Mouse (Mus musculus) liver, postnatal 0 days (tissue): ENCODE data around the gene Mbd3. TPM values are rescaled to one million over a fixed set of nuclear protein-coding genes. Genes with fewer than 3 reads are reported as not detected.

Experiments
- ATAC-seq: fragments of 200-750 bp; cut with Nextera tagmentation; 2 replicates; pipeline ENCODE4 v1.8.0; 2017; ENCODE audit warnings: mild to moderate bottlenecking, moderate library complexity
- DNase-seq: peaks from one replicate; pipeline ENCODE4 v3.0.0-alpha.2; 2016
- H3K27ac ChIP-seq: fragments of 300-500 bp; sonication (generic); 2 replicates; pipeline ENCODE4 v1.5.1; 2014; ENCODE audit warnings: antibody characterized with exemption, moderate library complexity, mild to moderate bottlenecking, low read depth
- H3K27me3 ChIP-seq: fragments of 300-500 bp; sonication (generic); 2 replicates; pipeline ENCODE4 v1.6.1; 2014; ENCODE audit warnings: low read length, control low read depth, mixed read lengths; ENCODE audit not compliant: insufficient read depth
- H3K36me3 ChIP-seq: fragments of 300-500 bp; sonication (generic); replicated peaks from 2 replicates; pipeline ENCODE4 v1.6.1; 2014; ENCODE audit warnings: mild to moderate bottlenecking, control low read depth, low read length, moderate library complexity, mixed read lengths; ENCODE audit not compliant: insufficient read depth
- H3K4me1 ChIP-seq: fragments of 300-500 bp; sonication (generic); 2 replicates; pipeline ENCODE4 v1.6.1; 2014; ENCODE audit warnings: antibody characterized with exemption, mild to moderate bottlenecking, control low read depth; ENCODE audit not compliant: insufficient read depth
- H3K4me2 ChIP-seq: fragments of 300-500 bp; sonication (generic); 2 replicates; pipeline ENCODE4 v1.6.1; 2014; ENCODE audit warnings: low read depth, mild to moderate bottlenecking, low read length, moderate library complexity, mixed read lengths
- H3K4me3 ChIP-seq: fragments of 300-500 bp; sonication (generic); 2 replicates; pipeline ENCODE4 v1.5.1; 2014; ENCODE audit warnings: low read depth, low read length
- H3K9ac ChIP-seq: fragments of 300-500 bp; sonication (generic); replicated peaks from 2 replicates; pipeline ENCODE4 v1.6.1; 2014; ENCODE audit warnings: mild to moderate bottlenecking, moderate library complexity
- H3K9me3 ChIP-seq: fragments of 300-500 bp; sonication (generic); 2 replicates; pipeline ENCODE4 v1.6.1; 2016; ENCODE audit warnings: mild to moderate bottlenecking, control low read depth, low read length, mixed read lengths
- CTCF ChIP-seq: sonication (generic); IDR thresholded peaks from 2 replicates; pipeline ENCODE4 v1.5.1; 2016; ENCODE audit warnings: antibody characterized with exemption, low read depth
- EP300 ChIP-seq: IDR thresholded peaks from 2 replicates; pipeline ENCODE4 v1.6.1; 2016; ENCODE audit warnings: antibody characterized with exemption, low read depth, mild to moderate bottlenecking
- WGBS: fragments of 180-500 bp; shearing (Covaris S2); extraction: QIAGEN DNeasy Blood & Tissue Kit; methylation state at CpG from one replicate; pipeline ENCODE4 v1.1.7; 2014; ENCODE audit not compliant: insufficient replicate concordance; 5-methylcytosine and 5-hydroxymethylcytosine counted together
- polyA plus RNA-seq: library from polyadenylated mRNA; unstranded; fragments of >200 nt; fragmentation: Nextera tagmentation; extraction: Ambion mirVana; gene quantifications from 2 replicates; pipeline ENCODE4 v1.2.1, GENCODE M21; 2015

Mbd3 gene
- polyA plus RNA-seq, 1 experiment from 2014 or later, result 33.4 TPM

DNA sequence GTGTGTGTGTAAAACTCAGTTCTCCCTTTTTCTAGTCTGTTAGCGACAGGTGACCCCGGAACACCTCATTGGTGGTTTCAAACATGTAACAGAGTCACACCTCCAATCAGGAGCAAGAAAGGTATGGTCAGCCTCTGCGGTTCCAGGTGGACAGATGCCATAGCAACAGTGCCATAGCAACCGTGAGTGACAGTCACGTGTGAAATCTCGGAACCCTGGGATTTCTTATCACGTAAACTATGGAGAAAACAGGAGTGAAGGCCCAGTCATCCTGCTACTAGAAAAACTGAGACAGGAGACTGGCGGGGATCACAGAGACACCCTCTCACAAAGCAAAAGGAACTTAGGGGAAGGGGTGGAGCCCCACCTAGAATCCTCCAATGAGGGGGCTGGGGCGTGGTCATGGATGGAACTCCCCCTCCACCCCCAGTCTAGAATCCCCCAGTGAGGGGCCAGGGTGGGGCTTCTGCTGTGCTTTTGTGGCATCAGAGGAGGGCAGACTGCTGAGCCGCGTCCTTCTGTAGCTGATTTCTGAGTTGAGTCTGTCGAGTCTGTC is 27.9 kb downstream of the Mbd3 start:
- no peak overlapping the region for H3K4me3 ChIP-seq
- H3K27me3 ChIP-seq, result peaks cover 7% of the 10 kb centered on the region; the same call in 1 of the 2 replicates
- WGBS, result 7% methylated on average over 12 of the region's 12 CpGs
- no peaks in the 10 kb centered on the region for H3K36me3 ChIP-seq
- ATAC-seq (peak; percentile 42; the same call in 1 of the 2 replicates), DNase-seq (no peak)
- H3K4me1 ChIP-seq, result no peaks in the 10 kb centered on the region; the same call in 1 of the 2 replicates
- 0 out of 2 replicates have a peak overlapping the region, but pooled peaks have one; percentile 4 for H3K4me2 ChIP-seq
- H3K9me3 ChIP-seq, result no peaks in the 10 kb centered on the region
- H3K9ac ChIP-seq, result no peak overlapping the region
- TF ChIP-seq CTCF, result no peak
- TF ChIP-seq EP300, result no peak
- H3K27ac ChIP-seq, result no peak overlapping the region

DNA sequence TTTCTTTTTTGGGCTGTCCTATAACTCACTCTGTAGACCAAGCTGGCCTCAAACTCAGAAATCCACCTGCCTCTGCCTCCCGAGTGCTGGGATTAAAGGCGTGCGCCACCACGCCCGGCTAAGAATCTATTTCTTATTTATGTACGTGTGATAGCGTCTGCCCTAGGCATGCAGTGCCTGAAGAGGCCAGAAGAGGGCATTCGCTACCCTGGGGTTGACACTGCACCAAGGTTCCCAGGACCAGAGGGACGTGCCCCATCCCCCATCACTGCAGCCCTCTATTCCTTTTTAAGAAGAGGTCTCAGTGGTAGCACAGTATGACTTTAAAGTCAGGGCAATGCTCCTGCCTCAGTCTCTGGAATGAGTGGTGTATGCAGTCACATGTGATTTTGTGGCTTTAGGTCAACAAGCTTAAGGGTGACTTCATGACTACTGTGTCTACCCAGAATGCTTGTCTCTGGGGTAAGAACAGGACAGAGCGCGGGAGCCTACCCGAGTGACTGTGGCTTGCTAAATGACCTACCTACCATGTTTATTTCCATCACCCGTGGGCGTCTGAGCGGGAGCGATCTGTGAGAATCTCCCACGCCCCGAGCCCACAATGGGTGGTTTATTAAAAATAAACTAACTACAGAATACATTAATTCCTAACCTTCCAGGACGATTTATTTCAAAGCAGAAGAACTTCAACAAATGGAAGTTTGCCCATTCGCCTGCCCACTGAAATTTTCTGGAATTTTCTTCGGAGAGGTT is 29.2 kb downstream of the Mbd3 start:
- H3K27ac ChIP-seq, result no peak overlapping the region
- peaks cover 7% of the 10 kb centered on the region; the same call in 1 of the 2 replicates for H3K27me3 ChIP-seq

DNA sequence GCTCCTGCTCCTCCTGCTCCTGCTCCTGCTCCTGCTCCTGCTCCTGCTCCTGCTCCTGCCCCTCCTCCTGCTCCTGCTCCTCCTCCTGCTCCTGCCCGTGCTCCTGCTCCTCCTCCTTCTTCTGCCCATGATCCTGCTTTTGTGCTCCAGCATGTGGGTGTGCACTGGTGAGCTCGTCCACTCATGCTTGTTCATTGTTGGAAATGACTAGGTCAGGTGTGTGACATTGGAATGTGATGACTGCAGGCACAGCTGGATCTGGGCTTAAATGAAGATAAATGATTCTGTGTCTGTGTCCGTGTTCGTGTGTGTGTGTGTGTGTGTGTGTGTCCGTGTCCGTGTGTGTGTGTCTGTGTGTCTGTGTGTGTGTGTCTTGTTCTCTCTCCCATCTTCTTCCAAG is 31.0 kb downstream of the Mbd3 start:
- WGBS, result 81% methylated on average over 6 of the region's 6 CpGs
- Histone ChIP-seq H3K9me3 (no peaks in the 10 kb centered on the region), H3K36me3 (no peaks in the 10 kb centered on the region), H3K27me3 (peaks cover 19% of the 10 kb centered on the region), H3K9ac (no peak overlapping the region), H3K4me3 (no peak overlapping the region), H3K27ac (no peak overlapping the region), H3K4me2 (no peak overlapping the region), H3K4me1 (no peaks in the 10 kb centered on the region; the same call in 1 of the 2 replicates)
- TF ChIP-seq EP300 (no peak), CTCF (no peak)
- DNase-seq (no peak), ATAC-seq (no peak)

More for the DNA sequence above, 29.2 kb downstream of the Mbd3 start:
- H3K4me3 ChIP-seq, result no peak overlapping the region
- H3K4me1 ChIP-seq, result no peaks in the 10 kb centered on the region; the same call in 1 of the 2 replicates
- H3K9ac ChIP-seq, result no peak overlapping the region
- no peaks in the 10 kb centered on the region for H3K36me3 ChIP-seq
- no peak for ATAC-seq
- WGBS, result 70% methylated on average over 21 of the region's 21 CpGs
- H3K4me2 ChIP-seq, result no peak overlapping the region
- DNase-seq, result no peak
- H3K9me3 ChIP-seq, result no peaks in the 10 kb centered on the region
- TF ChIP-seq EP300 (no peak), CTCF (peak; percentile 55)

DNA sequence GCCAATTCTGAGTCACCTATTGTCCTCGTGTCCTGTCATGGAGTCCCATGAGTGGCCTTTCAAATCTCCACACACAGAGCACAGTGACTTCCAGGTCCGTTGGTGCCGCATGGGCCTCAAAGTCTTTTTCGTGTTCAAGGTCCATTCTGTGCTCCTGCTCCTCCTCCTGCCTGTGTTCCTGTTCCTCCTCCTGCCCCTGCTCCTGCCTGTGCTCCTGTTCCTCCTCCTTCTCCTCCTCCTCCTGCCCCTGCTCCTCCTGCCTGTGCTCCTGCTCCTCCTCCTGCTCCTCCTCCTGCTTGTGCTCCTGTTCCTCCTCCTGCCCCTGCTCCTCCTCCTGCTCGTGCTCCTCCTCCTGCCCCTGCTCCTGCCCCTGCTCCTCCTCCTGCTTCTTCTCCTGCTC is 31.4 kb downstream of the Mbd3 start:
- ATAC-seq (no peak), DNase-seq (no peak)
- Histone ChIP-seq H3K27ac (no peak overlapping the region), H3K27me3 (peaks cover 20% of the 10 kb centered on the region), H3K36me3 (no peaks in the 10 kb centered on the region), H3K4me2 (no peak overlapping the region), H3K9ac (no peak overlapping the region), H3K4me1 (no peaks in the 10 kb centered on the region; the same call in 1 of the 2 replicates), H3K4me3 (no peak overlapping the region), H3K9me3 (no peaks in the 10 kb centered on the region)
- WGBS, result 56% methylated on average over 5 of the region's 5 CpGs
- TF ChIP-seq EP300 (no peak), CTCF (no peak)

DNA sequence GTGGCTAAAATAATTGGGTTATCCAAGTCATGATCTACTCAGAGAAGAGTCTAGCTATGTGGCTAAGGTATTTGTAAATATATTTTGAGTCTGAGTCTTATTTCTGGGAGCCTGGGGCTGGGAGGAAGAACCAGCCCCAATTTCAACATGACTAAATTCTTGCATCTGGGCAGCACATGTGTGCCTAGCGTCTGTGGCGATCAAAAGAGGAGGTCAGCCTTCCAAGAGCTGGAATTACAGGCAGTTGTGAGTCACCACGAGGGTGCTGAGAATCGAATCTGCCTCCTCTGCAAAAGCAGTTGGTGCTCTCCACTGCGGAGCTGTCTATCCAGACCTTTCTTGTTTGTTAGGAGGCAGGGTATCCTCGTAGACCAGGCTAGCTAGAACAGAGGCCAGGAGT is 33.6 kb downstream of the Mbd3 start:
- Histone ChIP-seq H3K36me3 (no peaks in the 10 kb centered on the region), H3K9me3 (no peaks in the 10 kb centered on the region), H3K27ac (no peak overlapping the region), H3K27me3 (peaks cover 16% of the 10 kb centered on the region; the same call in 1 of the 2 replicates), H3K4me3 (no peak overlapping the region), H3K4me2 (no peak overlapping the region), H3K4me1 (no peaks in the 10 kb centered on the region), H3K9ac (no peak overlapping the region)
- no peak for TF ChIP-seq EP300
- TF ChIP-seq CTCF, result no peak
- 60% methylated on average over 6 of the region's 6 CpGs for WGBS
- no peak for ATAC-seq
- DNase-seq, result no peak

DNA sequence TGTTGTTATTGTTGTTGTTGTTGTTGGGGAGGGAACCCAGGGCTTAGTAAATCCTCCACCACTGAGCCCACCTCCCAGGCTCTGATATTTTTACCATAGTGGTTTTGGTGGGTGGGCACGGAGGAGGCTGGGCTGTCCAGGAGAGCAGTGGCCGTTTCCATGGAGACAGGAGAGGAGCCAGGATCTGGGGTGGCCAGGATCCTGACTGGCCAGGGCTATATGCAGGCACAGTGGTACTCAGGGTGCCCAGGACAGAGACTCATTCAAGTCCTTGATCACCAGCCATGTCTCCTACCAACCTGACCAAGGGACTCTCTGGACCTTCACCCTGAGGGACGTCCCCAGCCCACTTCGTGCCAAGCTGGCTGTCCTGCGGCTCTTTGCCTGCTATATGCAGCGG is 35.6 kb downstream of the Mbd3 start:
- H3K27ac ChIP-seq, result no peak overlapping the region
- no peaks in the 10 kb centered on the region for H3K4me1 ChIP-seq
- H3K9ac ChIP-seq, result no peak overlapping the region
- TF ChIP-seq CTCF (no peak), EP300 (no peak)
- WGBS, result 52% methylated on average over 6 of the region's 6 CpGs
- no peaks in the 10 kb centered on the region for H3K36me3 ChIP-seq
- ATAC-seq (no peak), DNase-seq (no peak)
- peaks cover 29% of the 10 kb centered on the region; the same call in 1 of the 2 replicates for H3K27me3 ChIP-seq
- no peak overlapping the region for H3K4me3 ChIP-seq
- H3K4me2 ChIP-seq, result no peak overlapping the region
- no peaks in the 10 kb centered on the region for H3K9me3 ChIP-seq
